Mouse (Mus musculus): ENCODE results near the gene Olfr77.

The Olfr77 gene

DNA sequence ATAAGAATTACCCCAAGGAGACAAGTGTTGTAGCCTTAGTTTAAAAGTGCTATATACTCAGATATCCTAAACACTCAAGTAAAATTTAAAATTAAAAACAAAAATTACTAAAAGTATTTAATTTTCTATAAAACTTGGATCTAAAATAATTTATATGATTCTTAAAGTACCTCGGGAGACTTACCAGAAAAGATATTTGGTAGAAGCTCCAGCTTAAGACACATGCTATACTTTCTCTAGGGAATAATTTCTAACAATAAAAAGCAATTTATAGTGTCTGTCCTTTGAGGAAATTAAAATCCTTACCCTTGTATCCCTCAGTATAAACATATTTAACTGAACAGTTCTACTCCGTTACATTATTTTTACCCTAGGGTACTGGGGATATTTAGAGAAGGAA, at the start of gene Olfr77:
Olfr77 (plus strand) TSS at position 301 of the 400 bp plus-strand sequence.
- no peak for DNase-seq (ENCODE audit: low spot score)

DNA sequence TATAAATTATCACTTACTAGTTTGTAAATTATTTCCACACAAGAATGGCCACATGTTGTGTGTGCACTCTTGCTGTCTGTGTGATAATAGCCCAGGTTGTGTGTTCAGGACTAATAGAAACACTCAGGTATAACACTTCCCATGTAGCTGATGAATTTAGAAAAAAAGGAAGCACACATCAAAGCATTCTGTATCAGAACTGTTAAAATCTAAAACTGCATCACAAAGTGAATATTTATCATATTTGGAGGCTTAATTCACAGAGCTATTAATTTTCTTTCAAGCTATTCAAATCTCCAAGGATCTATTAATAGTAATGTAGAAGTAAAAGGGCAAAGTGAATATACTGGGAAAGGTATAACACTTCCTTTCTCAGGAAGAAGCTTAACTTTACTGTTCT, 28.8 kb upstream of the Olfr77 start, which contains the start of gene Olfr862:
Olfr862 (minus strand) TSS at position 101 of the 400 bp plus-strand sequence.
- no peak for DNase-seq (ENCODE audit: low spot score)

DNA sequence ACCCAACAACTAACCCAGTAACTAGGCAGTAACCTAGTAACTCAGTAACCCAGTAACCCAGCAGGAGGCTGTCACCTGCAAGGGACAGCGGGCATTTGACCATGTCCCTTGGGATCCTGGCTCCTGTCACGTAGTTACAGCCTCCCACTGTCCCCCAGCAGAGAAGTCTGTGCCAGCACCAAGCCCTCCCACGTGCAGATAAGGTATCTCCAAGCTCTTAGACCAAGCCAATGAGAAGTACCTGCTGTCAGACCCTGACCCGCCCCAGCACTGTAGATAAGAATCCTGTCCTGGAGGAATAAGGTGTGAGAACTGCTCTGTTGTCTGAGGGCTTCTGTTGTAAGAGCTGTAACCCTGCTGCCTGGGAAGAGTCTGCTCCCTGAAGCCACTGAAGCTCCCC, 5.5 kb upstream of the Olfr77 start:
- DNase-seq (ENCODE audit: low spot score), result no peak

Data from urinary bladder, postnatal 10 days (tissue).